Comparison of ENCODE assay signal across 11 mouse cellular contexts in the genomic region with DNA sequence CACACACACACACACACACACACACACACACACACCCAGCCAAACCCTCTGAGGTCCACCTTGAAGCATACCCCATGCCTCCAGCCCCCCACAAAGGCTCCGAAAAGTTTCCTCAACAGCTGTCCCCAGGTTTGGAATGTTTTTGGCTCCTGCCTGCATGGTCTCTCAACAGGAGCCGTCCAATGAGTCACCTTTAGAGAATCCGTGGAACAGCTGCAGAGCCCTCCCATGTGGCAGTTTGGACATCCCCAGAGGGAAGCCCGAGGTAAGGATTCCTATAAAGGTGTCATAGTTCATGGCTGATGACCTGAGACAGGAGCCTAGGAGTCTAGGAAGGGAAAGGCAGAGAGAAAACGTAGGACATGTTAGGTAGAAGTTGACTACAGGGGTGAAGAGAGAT.
"Had no signal": no experiment of that assay in that cellular context is flagged by ENCODE, and none has a peak within 500 bp of the region (broad histone marks: within the 10 kb centered on the region; RNA-seq: fewer than 3 reads in every experiment).

No protein-coding gene starts in this region.

- H3K4me2 ChIP-seq: lung, embryonic 14.5 days; midbrain, embryonic 13.5 days; neural tube, embryonic 12.5 days had no signal

- H3K36me3 ChIP-seq: midbrain, embryonic 10.5 days; midbrain, embryonic 13.5 days; neural tube, embryonic 12.5 days had no signal

- DNase-seq: lung, adult 18-20 months; lung, embryonic 14.5 days; lung, postnatal 10 days; lung, postnatal 4 days; right cerebral cortex, postnatal 14 days; thymus, adult 2 months; thymus, postnatal 25 days; thymus, postnatal 4 days had no signal

- H3K27me3 ChIP-seq: midbrain, embryonic 13.5 days; neural tube, embryonic 12.5 days had no signal

- H3K4me3 ChIP-seq: midbrain, embryonic 10.5 days; midbrain, embryonic 13.5 days; neural tube, embryonic 12.5 days had no signal
